Mouse (Mus musculus): Measurements from ENCODE around the gene Gng8. TPM values are rescaled to one million over a fixed set of nuclear protein-coding genes. Genes with fewer than 3 reads are reported as not detected.
A peak's percentile ranks its signal among the peaks of the same experiment; 100 is the strongest.

Gng8 gene
- total and polyA plus RNA-seq, 2 experiments from 2014 or later = 0.27 to 1.7 TPM

DNA sequence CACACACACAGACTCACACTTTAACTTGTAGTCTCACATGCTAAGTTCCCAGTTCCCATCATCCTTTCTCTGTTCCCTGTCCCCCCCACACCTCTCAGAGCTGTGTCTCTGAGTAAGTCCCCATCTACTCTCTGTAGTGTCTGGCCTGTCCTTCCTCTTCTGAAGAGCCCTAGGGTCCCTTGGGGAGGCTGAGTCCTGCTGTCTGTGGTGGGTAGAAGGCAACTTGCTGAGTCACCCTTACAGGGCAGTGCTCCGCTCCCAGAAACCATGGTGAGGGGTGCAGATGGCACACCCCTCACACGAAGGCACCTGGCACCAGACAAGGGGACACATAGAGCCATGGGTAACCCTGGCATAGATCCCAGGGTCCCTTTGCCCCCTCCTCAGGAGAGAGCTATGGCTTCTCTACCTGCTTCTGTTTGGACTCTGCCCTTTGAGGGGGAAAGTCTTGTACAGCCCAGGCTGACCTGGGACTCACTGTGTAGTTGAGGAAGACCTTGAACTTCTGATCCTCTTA lies 11.9 kb downstream of the Gng8 start:
- DNase-seq (ENCODE audit: low spot score) = no peak
- H3K4me1 ChIP-seq (ENCODE audit: control insufficient read depth, insufficient read depth) = peaks cover 10% of the 10 kb centered on the region
- no peaks in the 10 kb centered on the region for H3K9me3 ChIP-seq (replicated peaks; ENCODE audit: control insufficient read depth, low read length)
- no peak for TF ChIP-seq CTCF (IDR thresholded peaks at IDR 0.05; ENCODE audit: low read depth)
- no peak for TF ChIP-seq EP300 (IDR thresholded peaks at IDR 0.05; ENCODE audit: low read depth)
- H3K27me3 ChIP-seq (ENCODE audit: control insufficient read depth, insufficient read depth, low read length) = peaks cover 22% of the 10 kb centered on the region
- no peaks in the 10 kb centered on the region for H3K36me3 ChIP-seq (replicated peaks; ENCODE audit: control insufficient read depth, insufficient read depth, low read length)
- ATAC-seq (ENCODE audit: insufficient read depth, low read depth) = no peak
- no peak overlapping the region for H3K27ac ChIP-seq (ENCODE audit: low read depth)
- no peak overlapping the region for H3K4me2 ChIP-seq (ENCODE audit: low read depth, low read length)
- H3K9ac ChIP-seq (replicated peaks; ENCODE audit: low read depth, low read length) = no peak overlapping the region
- WGBS = 90% methylated on average over 2 of the region's 2 CpGs
- no peak overlapping the region for H3K4me3 ChIP-seq (ENCODE audit: low read depth, low read length)

DNA sequence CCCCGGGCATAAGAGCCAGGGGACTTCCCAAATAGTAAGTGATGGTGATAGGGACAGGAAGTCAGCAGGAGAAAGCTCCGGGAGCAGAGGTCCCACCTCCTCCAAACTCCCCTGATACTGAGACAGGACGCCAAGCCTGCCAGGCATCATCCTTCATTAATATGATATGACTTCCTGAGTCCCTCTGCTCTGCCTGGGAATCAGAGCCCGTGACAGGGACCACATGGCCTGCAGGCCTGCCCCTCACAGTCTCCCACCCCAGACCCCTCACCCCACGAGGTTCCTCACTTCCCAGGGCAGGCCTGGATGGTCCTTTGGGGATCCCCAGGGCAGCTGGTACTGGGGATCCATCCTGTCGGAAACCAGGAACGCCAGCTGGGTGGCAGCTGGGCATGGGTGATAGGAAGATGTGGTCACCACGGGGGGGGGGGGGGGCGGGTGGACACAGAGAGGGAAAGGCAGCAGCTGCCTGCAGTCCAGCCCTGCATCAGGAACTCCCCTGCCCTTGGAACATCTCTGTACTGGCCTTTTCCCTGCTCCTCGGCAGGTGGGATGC lies 12.6 kb downstream of the Gng8 start:
- H3K4me1 ChIP-seq (ENCODE audit: control insufficient read depth, insufficient read depth) = peaks cover 15% of the 10 kb centered on the region
- H3K27me3 ChIP-seq (ENCODE audit: control insufficient read depth, insufficient read depth, low read length) = peaks cover 24% of the 10 kb centered on the region
- H3K27ac ChIP-seq (ENCODE audit: low read depth) = no peak overlapping the region
- no peak overlapping the region for H3K9ac ChIP-seq (replicated peaks; ENCODE audit: low read depth, low read length)
- no peak for DNase-seq (ENCODE audit: low spot score)
- no peaks in the 10 kb centered on the region for H3K36me3 ChIP-seq (replicated peaks; ENCODE audit: control insufficient read depth, insufficient read depth, low read length)
- TF ChIP-seq CTCF (IDR thresholded peaks at IDR 0.05; ENCODE audit: low read depth) (no peak), EP300 (IDR thresholded peaks at IDR 0.05; ENCODE audit: low read depth) (no peak)
- H3K4me2 ChIP-seq (ENCODE audit: low read depth, low read length) = no peak overlapping the region
- no peak for ATAC-seq (ENCODE audit: insufficient read depth, low read depth)
- no peak overlapping the region for H3K4me3 ChIP-seq (ENCODE audit: low read depth, low read length)
- H3K9me3 ChIP-seq (replicated peaks; ENCODE audit: control insufficient read depth, low read length) = no peaks in the 10 kb centered on the region
- 39% methylated on average over 9 of the region's 10 CpGs for WGBS

DNA sequence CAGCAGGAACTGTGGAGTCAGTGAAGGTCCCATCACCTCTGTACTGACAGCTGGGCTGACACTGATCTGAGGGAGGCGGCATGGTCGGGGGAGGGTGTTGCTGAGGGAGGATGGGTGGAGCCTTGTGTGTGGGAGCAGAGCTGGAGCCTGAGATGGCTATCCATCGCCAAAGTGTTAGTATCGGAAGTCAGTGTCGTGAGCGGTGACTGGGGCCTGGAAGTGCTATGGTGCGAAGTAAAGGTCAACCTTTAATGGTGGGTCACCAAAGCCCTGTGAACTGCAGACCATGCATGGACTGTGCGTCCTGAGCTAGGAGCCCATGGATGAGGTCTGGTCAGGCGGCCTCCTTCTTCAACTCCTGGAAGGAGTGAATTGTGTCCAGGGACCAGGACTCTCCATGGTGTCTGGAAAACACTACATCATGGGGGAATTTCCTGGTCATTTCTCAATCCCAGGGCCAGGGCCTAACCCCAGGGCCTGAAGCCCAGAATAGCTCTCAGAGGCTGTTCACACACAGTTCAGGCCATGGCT lies 14.0 kb downstream of the Gng8 start:
- peaks cover 26% of the 10 kb centered on the region for H3K27me3 ChIP-seq (ENCODE audit: control insufficient read depth, insufficient read depth, low read length)
- 47% methylated on average over 9 of the region's 9 CpGs for WGBS
- DNase-seq (ENCODE audit: low spot score) (no peak), ATAC-seq (ENCODE audit: insufficient read depth, low read depth) (no peak)
- H3K4me1 ChIP-seq (ENCODE audit: control insufficient read depth, insufficient read depth) = peaks cover 15% of the 10 kb centered on the region
- H3K4me2 ChIP-seq (ENCODE audit: low read depth, low read length) = no peak overlapping the region
- H3K9ac ChIP-seq (replicated peaks; ENCODE audit: low read depth, low read length) = no peak overlapping the region
- no peaks in the 10 kb centered on the region for H3K36me3 ChIP-seq (replicated peaks; ENCODE audit: control insufficient read depth, insufficient read depth, low read length)
- no peaks in the 10 kb centered on the region for H3K9me3 ChIP-seq (replicated peaks; ENCODE audit: control insufficient read depth, low read length)
- H3K4me3 ChIP-seq (ENCODE audit: low read depth, low read length) = no peak overlapping the region
- H3K27ac ChIP-seq (ENCODE audit: low read depth) = peak overlapping the region; percentile 53
- TF ChIP-seq EP300 (IDR thresholded peaks at IDR 0.05; ENCODE audit: low read depth) (no peak), CTCF (IDR thresholded peaks at IDR 0.05; ENCODE audit: low read depth) (no peak)

DNA sequence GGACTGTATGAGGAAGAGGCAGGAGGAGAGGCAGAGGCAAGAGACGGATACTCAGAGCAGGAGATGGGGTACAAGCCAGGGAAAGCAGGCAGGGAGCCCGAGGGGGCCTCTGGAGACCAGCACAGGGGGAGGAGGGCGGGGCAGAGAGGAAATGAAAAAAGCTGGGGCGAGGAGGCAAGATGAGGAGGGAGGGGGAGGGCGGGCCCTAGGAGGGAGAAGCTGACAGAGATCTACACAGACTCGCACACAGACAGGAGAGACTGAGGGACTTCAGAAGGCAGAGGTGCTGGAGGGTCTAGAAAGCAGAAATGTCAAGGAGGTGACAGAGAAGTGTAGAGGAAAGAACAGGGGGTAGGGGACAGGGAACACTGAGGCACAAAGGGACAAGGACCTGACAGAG lies 14.7 kb downstream of the Gng8 start, which contains the start of gene Ptgir:
Gene Ptgir, plus strand, starts transcription at position 210 of the 400 bp plus-strand sequence.
- ATAC-seq (ENCODE audit: insufficient read depth, low read depth) (no peak), DNase-seq (ENCODE audit: low spot score) (no peak)
- Histone ChIP-seq H3K27me3 (ENCODE audit: control insufficient read depth, insufficient read depth, low read length) (peaks cover 25% of the 10 kb centered on the region), H3K9me3 (replicated peaks; ENCODE audit: control insufficient read depth, low read length) (no peaks in the 10 kb centered on the region), H3K4me3 (ENCODE audit: low read depth, low read length) (no peak within 1 kb of the TSS), H3K4me2 (ENCODE audit: low read depth, low read length) (peak within 1 kb of the TSS; percentile 45; the same call in 1 of the 2 replicates), H3K4me1 (ENCODE audit: control insufficient read depth, insufficient read depth) (peaks cover 15% of the 10 kb centered on the region), H3K36me3 (replicated peaks; ENCODE audit: control insufficient read depth, insufficient read depth, low read length) (no peaks in the 10 kb centered on the region), H3K27ac (ENCODE audit: low read depth) (peak within 1 kb of the TSS; percentile 53), H3K9ac (replicated peaks; ENCODE audit: low read depth, low read length) (no peak within 1 kb of the TSS)
- WGBS = 34% methylated on average over 6 of the region's 6 CpGs
- no peak for TF ChIP-seq CTCF (IDR thresholded peaks at IDR 0.05; ENCODE audit: low read depth)
- TF ChIP-seq EP300 (IDR thresholded peaks at IDR 0.05; ENCODE audit: low read depth) = no peak

DNA sequence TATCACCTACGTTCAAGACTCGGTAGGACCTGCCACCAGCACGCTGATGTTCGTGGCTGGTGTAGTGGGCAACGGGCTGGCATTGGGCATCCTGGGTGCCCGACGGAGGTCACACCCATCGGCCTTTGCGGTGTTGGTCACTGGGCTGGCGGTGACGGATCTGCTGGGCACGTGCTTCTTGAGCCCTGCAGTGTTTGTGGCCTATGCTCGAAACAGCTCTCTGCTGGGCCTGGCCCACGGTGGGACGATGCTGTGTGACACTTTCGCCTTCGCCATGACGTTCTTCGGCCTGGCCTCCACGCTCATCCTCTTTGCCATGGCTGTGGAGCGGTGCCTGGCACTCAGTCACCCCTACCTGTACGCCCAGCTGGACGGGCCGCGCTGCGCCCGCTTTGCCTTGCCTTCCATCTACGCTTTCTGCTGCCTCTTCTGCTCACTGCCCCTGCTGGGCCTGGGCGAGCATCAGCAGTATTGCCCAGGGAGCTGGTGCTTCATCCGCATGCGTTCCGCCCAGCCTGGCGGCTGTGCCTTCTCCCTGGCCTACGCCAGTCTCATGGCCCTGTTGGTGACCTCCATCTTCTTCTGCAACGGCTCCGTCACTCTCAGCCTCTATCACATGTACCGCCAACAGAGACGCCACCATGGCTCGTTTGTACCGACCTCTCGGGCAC lies 15.4 kb downstream of the Gng8 start:
- Histone ChIP-seq H3K9ac (replicated peaks; ENCODE audit: low read depth, low read length) (no peak overlapping the region), H3K27ac (ENCODE audit: low read depth) (no peak overlapping the region), H3K4me2 (ENCODE audit: low read depth, low read length) (peak overlapping the region; percentile 45; the same call in 1 of the 2 replicates), H3K4me1 (ENCODE audit: control insufficient read depth, insufficient read depth) (peaks cover 15% of the 10 kb centered on the region), H3K9me3 (replicated peaks; ENCODE audit: control insufficient read depth, low read length) (no peaks in the 10 kb centered on the region), H3K27me3 (ENCODE audit: control insufficient read depth, insufficient read depth, low read length) (peaks cover 25% of the 10 kb centered on the region), H3K4me3 (ENCODE audit: low read depth, low read length) (no peak overlapping the region), H3K36me3 (replicated peaks; ENCODE audit: control insufficient read depth, insufficient read depth, low read length) (no peaks in the 10 kb centered on the region)
- WGBS = 88% methylated on average over 41 of the region's 41 CpGs
- no peak for DNase-seq (ENCODE audit: low spot score)
- TF ChIP-seq EP300 (IDR thresholded peaks at IDR 0.05; ENCODE audit: low read depth) = no peak
- no peak for TF ChIP-seq CTCF (IDR thresholded peaks at IDR 0.05; ENCODE audit: low read depth)
- ATAC-seq (ENCODE audit: insufficient read depth, low read depth) = no peak
